Mouse (Mus musculus) spleen, adult 2 months (tissue): Measurements from ENCODE around the gene Gm20388. TPM values are rescaled to one million over a fixed set of nuclear protein-coding genes. Genes with fewer than 3 reads are reported as not detected.
A peak's percentile ranks its signal among the peaks of the same experiment; 100 is the strongest.

Source experiments
- DNase-seq, 2 experiments: peaks; one replicate each; pipeline versions ENCODE4 v3.0.0 to v3.0.0-alpha.2; 2012 to 2021; ENCODE audit warnings: low spot score in 2 of 2, low read depth in 1 of 2
- H3K27ac ChIP-seq: fragments of 200-500 bp; 2 replicates; pipeline ENCODE4 v1.5.1; 2012; ENCODE audit warnings: low read length, inconsistent platforms; ENCODE audit not compliant: insufficient read depth
- H3K27me3 ChIP-seq: fragments of 200-500 bp; 2 replicates; pipeline ENCODE4 v1.6.1; 2012; ENCODE audit warnings: mild to moderate bottlenecking, moderate library complexity, low read length, inconsistent platforms; ENCODE audit not compliant: control insufficient read depth, insufficient read depth
- H3K36me3 ChIP-seq: fragments of 200-500 bp; 2 replicates; pipeline ENCODE4 v1.6.1; 2012; ENCODE audit warnings: mild to moderate bottlenecking, low read length, inconsistent platforms; ENCODE audit not compliant: control insufficient read depth, insufficient read depth
- H3K4me1 ChIP-seq: fragments of 200-500 bp; 2 replicates; pipeline ENCODE4 v1.6.1; 2011; ENCODE audit warnings: inconsistent platforms; ENCODE audit not compliant: control insufficient read depth, insufficient read depth, insufficient read length
- H3K4me3 ChIP-seq: fragments of 200-500 bp; 2 replicates; pipeline ENCODE4 v1.5.1; 2011; ENCODE audit warnings: mild to moderate bottlenecking, inconsistent platforms; ENCODE audit not compliant: insufficient read depth, insufficient read length; ENCODE audit errors: extremely low read depth
- CTCF ChIP-seq: fragments of 200-500 bp; IDR thresholded peaks from 2 replicates; pipeline ENCODE4 v1.5.1; 2011; ENCODE audit warnings: mild to moderate bottlenecking, inconsistent platforms; ENCODE audit not compliant: insufficient read depth, insufficient read length, insufficient replicate concordance; ENCODE audit errors: extremely low read depth
- POLR2A ChIP-seq: fragments of 200-500 bp; IDR thresholded peaks from 2 replicates; pipeline ENCODE4 v1.6.1; 2011; ENCODE audit warnings: low read depth, low read length, inconsistent platforms
- WGBS: fragments of 180-500 bp; shearing (Covaris S2); methylation state at CpG from one replicate; pipeline ENCODE4 v1.1.7; 2018; 5-methylcytosine and 5-hydroxymethylcytosine counted together
- polyA plus RNA-seq: library from polyadenylated mRNA; depleted of rRNA; stranded (reverse); fragments of >200 nt; gene quantifications from 2 replicates; pipeline ENCODE4 v1.2.3, GENCODE M21; 2012

Gm20388 gene
- polyA plus RNA-seq, 1 experiment = 26.1 TPM

DNA sequence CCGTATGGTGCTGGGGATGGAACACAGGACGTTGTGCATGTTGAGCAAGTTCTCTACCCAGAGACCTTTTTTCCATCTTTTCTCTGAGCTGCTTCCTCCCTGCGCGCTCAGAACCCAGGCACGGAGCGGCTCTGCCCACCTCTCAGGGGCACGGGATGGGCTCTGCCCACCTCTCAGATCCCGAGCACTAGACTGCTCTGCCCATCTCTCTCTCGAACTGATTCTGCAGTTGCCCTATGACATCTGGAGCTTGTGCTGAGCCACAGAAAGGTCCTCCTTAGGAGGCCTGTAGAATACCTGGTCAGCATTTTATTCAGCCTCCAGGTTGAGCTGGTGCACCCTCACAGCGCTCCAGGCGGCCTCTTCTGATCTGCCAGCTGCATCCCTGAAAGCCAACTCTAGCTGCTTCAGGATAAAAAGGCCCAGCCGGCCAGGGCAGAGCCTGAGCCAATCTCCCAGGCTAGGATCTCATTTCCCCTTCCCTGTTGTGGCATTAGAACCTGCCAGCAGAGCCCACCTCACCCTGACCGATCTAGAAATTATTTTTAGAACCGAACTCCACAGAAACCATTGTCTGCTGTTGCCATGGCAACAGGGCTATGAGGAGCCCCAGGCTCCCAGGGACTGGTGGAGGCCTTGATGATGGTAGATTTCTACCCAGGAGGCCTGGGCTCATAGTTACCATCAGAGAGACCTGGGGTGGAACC, 1777.0 kb downstream of the Gm20388 start:
- WGBS = 68% methylated on average over 14 of the region's 14 CpGs
- TF ChIP-seq CTCF (no peak), POLR2A (no peak)
- Histone ChIP-seq H3K4me1 (no peaks in the 10 kb centered on the region), H3K36me3 (no peaks in the 10 kb centered on the region), H3K27ac (no peak overlapping the region), H3K27me3 (no peaks in the 10 kb centered on the region), H3K4me3 (no peak overlapping the region)
- no peak for DNase-seq

DNA sequence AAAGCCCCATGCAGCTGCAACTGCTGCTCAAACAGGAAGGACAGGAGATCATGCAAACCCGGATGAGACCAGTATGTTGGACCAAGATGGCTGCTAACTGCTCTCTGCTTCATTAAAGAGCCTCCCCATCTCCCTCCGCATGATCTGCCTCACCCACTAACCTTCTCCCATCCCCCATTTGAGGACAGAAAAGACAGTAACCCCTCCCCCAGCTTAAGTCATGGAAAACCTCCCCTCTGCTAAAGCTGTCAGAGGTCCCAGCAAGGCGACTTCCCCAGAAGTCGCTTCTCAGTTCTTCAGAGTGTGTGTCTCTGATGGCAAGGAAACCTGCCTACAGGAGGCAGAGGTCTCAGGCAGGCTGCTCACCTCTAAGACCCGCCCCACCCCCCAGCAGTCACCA, 1777.9 kb downstream of the Gm20388 start:
- DNase-seq = no peak
- Histone ChIP-seq H3K27me3 (no peaks in the 10 kb centered on the region), H3K36me3 (no peaks in the 10 kb centered on the region), H3K4me1 (no peaks in the 10 kb centered on the region), H3K4me3 (no peak overlapping the region), H3K27ac (no peak overlapping the region)
- TF ChIP-seq CTCF (no peak), POLR2A (no peak)
- 50% methylated on average over 5 of the region's 5 CpGs for WGBS

- WGBS = 53% methylated on average over 4 of the region's 4 CpGs
- no peak for TF ChIP-seq POLR2A
- peak; percentile 78; the same call in 1 of the 2 replicates for TF ChIP-seq CTCF
- Histone ChIP-seq H3K4me3 (no peak overlapping the region), H3K4me1 (peaks cover 3% of the 10 kb centered on the region; the same call in 1 of the 2 replicates), H3K36me3 (no peaks in the 10 kb centered on the region), H3K27me3 (0 out of 2 replicates have a peak, but pooled peaks cover 3% of the 10 kb centered on the region), H3K27ac (no peak overlapping the region)
- peak in 1 of 2 experiments; percentile 50 for DNase-seq
Measured at GRCm38 (mm10) chr8:121694453-121694852, 1783.8 kb downstream of the Gm20388 start.

DNA sequence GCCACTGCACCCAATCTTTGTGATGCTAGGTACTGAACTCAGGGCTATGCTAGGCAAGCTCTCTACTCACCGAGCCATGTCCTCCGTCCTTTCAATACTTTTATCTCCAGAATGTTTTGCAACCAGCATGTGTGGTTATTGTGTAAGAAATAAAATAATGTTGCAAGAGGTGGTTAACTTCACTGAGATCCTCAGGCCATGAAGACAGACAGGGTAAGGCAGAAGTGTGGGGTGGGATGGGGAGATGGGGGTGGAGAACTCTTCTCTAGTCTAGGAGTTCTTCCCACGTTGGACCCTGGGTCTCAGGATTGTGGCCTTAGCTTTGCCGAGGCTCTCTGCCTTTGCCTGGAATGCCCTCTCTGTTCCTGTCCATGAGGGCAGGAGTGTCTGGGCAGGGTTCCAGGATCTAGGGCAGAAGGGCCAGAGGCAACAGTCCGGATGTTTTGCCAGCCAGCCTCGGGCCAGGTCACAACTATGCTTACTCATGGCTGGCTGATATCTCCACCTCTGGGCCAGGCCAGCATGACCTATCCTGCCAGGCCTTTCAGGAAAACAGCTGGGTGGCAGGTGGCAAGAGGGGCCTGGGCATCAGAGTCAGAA, 1785.0 kb downstream of the Gm20388 start:
- TF ChIP-seq CTCF (no peak), POLR2A (no peak)
- no peaks in the 10 kb centered on the region for H3K36me3 ChIP-seq
- WGBS = 75% methylated on average over 6 of the region's 6 CpGs
- H3K27me3 ChIP-seq = 0 out of 2 replicates have a peak, but pooled peaks cover 3% of the 10 kb centered on the region
- no peak overlapping the region for H3K27ac ChIP-seq
- no peak overlapping the region for H3K4me3 ChIP-seq
- H3K4me1 ChIP-seq = peaks cover 3% of the 10 kb centered on the region; the same call in 1 of the 2 replicates
- no peak for DNase-seq

- WGBS = 15% methylated on average over 16 of the region's 17 CpGs
- peaks cover 3% of the 10 kb centered on the region; the same call in 1 of the 2 replicates for H3K4me1 ChIP-seq
- no peak overlapping the region for H3K4me3 ChIP-seq
- no peaks in the 10 kb centered on the region for H3K36me3 ChIP-seq
- no peak overlapping the region for H3K27ac ChIP-seq
- 0 out of 2 replicates have a peak, but pooled peaks cover 3% of the 10 kb centered on the region for H3K27me3 ChIP-seq
- no peak for DNase-seq
- TF ChIP-seq CTCF (no peak), POLR2A (no peak)
Measured at GRCm38 (mm10) chr8:121697735-121698614, 1787.3 kb downstream of the Gm20388 start.

DNA sequence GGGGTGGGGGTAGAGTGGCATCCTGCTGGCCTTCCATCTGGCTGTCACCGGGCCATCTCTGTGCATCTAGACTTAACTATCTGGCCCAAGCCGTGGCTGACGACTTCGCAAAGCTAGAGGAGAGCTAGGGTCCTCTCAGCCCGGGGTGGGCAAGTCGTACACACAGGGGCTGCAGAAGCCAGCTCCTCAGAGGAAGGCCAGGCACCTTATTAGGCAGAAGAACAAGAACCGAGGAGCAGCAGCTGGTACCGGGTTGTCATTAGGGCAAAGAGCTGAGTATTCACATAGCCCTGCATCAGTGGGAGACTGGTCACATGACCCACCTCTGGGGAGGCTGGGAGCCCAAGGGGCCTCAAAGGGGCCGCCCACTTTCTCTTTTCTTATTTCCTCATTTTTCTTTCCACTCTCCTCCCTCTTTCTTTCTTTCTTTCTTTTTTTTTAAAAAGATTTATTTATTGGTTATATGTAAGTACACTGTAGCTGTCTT, 1788.0 kb downstream of the Gm20388 start:
- peak in 1 of 2 experiments; percentile 29 for DNase-seq
- 0 out of 2 replicates have a peak, but pooled peaks cover 3% of the 10 kb centered on the region for H3K27me3 ChIP-seq
- no peak overlapping the region for H3K27ac ChIP-seq
- TF ChIP-seq CTCF (no peak), POLR2A (no peak)
- H3K4me1 ChIP-seq = peaks cover 3% of the 10 kb centered on the region; the same call in 1 of the 2 replicates
- H3K36me3 ChIP-seq = no peaks in the 10 kb centered on the region
- 9% methylated on average over 9 of the region's 9 CpGs for WGBS
- H3K4me3 ChIP-seq = no peak overlapping the region
